Mouse (Mus musculus) heart, adult 2 months (tissue): Measurements from ENCODE around the gene Arhgap29. TPM values are rescaled to one million over a fixed set of nuclear protein-coding genes. Genes with fewer than 3 reads are reported as not detected.

ENCODE experiments used
- DNase-seq, 2 experiments: peaks; one replicate each; pipeline ENCODE4 v3.0.0; 2021
- H3K27ac ChIP-seq: fragments of 200-600 bp; 2 replicates; pipeline ENCODE4 v1.8.1; 2022
- H3K27me3 ChIP-seq: fragments of 200-500 bp; 2 replicates; pipeline ENCODE4 v1.6.1; 2012; ENCODE audit warnings: mild to moderate bottlenecking, low read length, inconsistent platforms, mixed read lengths; ENCODE audit not compliant: control insufficient read depth, insufficient read depth
- H3K36me3 ChIP-seq: fragments of 200-500 bp; 2 replicates; pipeline ENCODE4 v1.6.1; 2012; ENCODE audit warnings: low read length, inconsistent platforms; ENCODE audit not compliant: control insufficient read depth, insufficient read depth
- H3K4me1 ChIP-seq: fragments of 200-500 bp; 2 replicates; pipeline ENCODE4 v1.6.1; 2011; ENCODE audit warnings: low read length; ENCODE audit not compliant: control insufficient read depth, insufficient read depth
- H3K4me3 ChIP-seq: fragments of 200-600 bp; 2 replicates; pipeline ENCODE4 v1.8.1; 2022
- H3K79me2 ChIP-seq: fragments of 200-500 bp; replicated peaks from 2 replicates; pipeline ENCODE4 v1.6.1; 2012; ENCODE audit warnings: mild to moderate bottlenecking, inconsistent platforms, low read length, moderate library complexity, mixed read lengths; ENCODE audit not compliant: control insufficient read depth, insufficient read depth
- H3K9ac ChIP-seq: fragments of 200-500 bp; 2 replicates; pipeline ENCODE4 v1.6.1; 2012; ENCODE audit warnings: low read depth, mild to moderate bottlenecking, control low read depth, inconsistent platforms, low read length, mixed read lengths
- CTCF ChIP-seq: fragments of 200-600 bp; IDR thresholded peaks from 2 replicates; pipeline ENCODE4 v1.8.1; 2022; ENCODE audit warnings: antibody characterized with exemption, mild to moderate bottlenecking, moderate library complexity
- EP300 ChIP-seq: fragments of 200-500 bp; IDR thresholded peaks from 2 replicates; pipeline ENCODE4 v1.6.1; 2011; ENCODE audit warnings: low read depth, low read length, control low read depth; ENCODE audit not compliant: insufficient read depth
- POLR2A ChIP-seq: fragments of 200-500 bp; IDR thresholded peaks from 2 replicates; pipeline ENCODE4 v1.6.1; 2011; ENCODE audit warnings: mild to moderate bottlenecking, low read depth, low read length, control low read depth; ENCODE audit not compliant: insufficient read depth
- WGBS: fragments of 180-500 bp; shearing (Covaris S2); methylation state at CpG from one replicate; pipeline ENCODE4 v1.1.7; 2018; 5-methylcytosine and 5-hydroxymethylcytosine counted together
- intact Hi-C: fragments of 180-260 bp; cut with DNase I; formaldehyde crosslinking; loops from one replicate; pipeline ENCODE4 v1.15.1; 2025
- polyA plus RNA-seq: library from polyadenylated mRNA; depleted of rRNA; stranded (reverse); fragments of >200 nt; gene quantifications from 2 replicates; pipeline ENCODE4 v1.2.3, GENCODE M21; 2012; rRNA removed
- total RNA-seq, 2 experiments: library from RNA; stranded (reverse); gene quantifications; 2 replicates each; pipeline ENCODE4 v1.2.3; 2021

Arhgap29 gene
- total and polyA plus RNA-seq, 3 experiments, result 30.7 to 41.2 (median 38.6) TPM

DNA sequence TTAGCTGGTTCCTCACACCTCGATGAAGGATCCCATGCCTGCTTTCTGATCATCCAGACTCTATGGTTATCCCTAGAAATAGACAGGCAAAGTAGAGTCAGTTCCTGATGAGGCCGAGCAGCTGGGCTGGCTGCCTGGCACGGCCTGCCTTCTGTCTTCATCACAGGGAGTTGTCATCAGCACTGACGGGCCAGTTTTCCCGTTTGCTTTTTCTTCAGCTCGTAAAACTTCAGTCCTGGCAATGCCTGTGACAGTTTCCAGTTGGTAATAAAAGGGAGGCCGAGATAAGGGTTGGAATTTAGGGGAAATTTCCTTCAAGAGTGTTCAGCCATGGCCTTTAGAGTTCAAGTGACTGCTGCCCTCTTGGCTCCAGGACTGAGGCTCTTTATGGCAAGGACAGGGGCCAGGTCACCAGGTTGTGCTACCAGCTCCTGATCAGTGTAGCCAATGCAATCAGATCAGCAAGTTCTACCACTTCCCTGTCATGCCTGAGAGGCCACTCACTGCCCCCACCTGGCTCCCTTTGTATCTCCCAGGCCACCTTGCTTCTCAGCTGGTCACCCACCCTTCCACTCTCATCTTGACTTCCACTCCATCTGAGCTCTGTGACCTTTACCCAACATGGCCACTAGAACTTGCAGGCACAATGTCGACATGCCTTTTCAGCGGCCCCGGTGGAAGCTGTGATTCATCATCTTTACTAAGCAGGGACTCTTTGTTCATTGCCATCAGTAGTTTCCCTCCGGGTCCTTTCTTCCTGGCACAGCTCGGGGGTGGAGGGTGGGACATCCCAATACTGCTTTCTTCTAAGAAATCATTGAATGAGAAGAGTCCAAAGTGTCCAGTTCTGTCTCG, 112.4 kb downstream of the Arhgap29 start:
- intact Hi-C loops, result no loop called here
- Histone ChIP-seq H3K4me3 (no peak overlapping the region), H3K9ac (no peak overlapping the region), H3K27me3 (no peaks in the 10 kb centered on the region), H3K4me1 (peaks cover 2% of the 10 kb centered on the region), H3K36me3 (no peaks in the 10 kb centered on the region), H3K27ac (peak overlapping the region; percentile 31; the same call in 1 of the 2 replicates), H3K79me2 (no peaks in the 10 kb centered on the region)
- TF ChIP-seq POLR2A, result no peak
- no peak for TF ChIP-seq CTCF
- TF ChIP-seq EP300, result 0 out of 2 replicates have a peak, but pooled peaks have one; percentile 48
- WGBS, result 33% methylated on average over 13 of the region's 13 CpGs
- peak in 1 of 2 experiments; percentile 56 for DNase-seq

Other genes with a start within 250 kb of the Arhgap29 start
- gene F3, start 229.0 kb upstream of the Arhgap29 start, total RNA-seq, result 10 to 100 TPM; 23.5 to 29.6 TPM
- 22.4 and 23.9 TPM in 2 replicates for gene F3, start 229.0 kb upstream of the Arhgap29 start, polyA plus RNA-seq
- 10 to 100 TPM; 73.6 to 78.9 TPM for gene Abcd3, start 137.2 kb upstream of the Arhgap29 start, total RNA-seq
- 19.5 and 29.3 TPM in 2 replicates for gene Abcd3, start 137.2 kb upstream of the Arhgap29 start, polyA plus RNA-seq
- 1 to 10 TPM; 1.6 to 2.3 TPM for gene Abca4, start 91.9 kb downstream of the Arhgap29 start, total RNA-seq
- 2.6 TPM in 2 replicates for gene Abca4, start 91.9 kb downstream of the Arhgap29 start, polyA plus RNA-seq